Mouse (Mus musculus): ENCODE results near the gene B3gnt7.

- no peak for TF ChIP-seq GATA1 (IDR thresholded peaks at IDR 0.05; ENCODE audit: low read length)
- no peak for TF ChIP-seq TAL1 (IDR thresholded peaks at IDR 0.05; ENCODE audit: low read length)
Measured at GRCm38 (mm10) chr1:86302532-86302931, at the start of gene B3gnt7.
